Mouse (Mus musculus) testis, postnatal 14 days (tissue): ENCODE results near the gene Plcxd2.

Experiments
- DNase-seq: peaks from one replicate; pipeline ENCODE4 v3.0.0; 2021; ENCODE audit warnings: low spot score

The Plcxd2 gene

GRCm38 (mm10) chr16:46010153-46010905, at the start of gene Plcxd2:
Gene Plcxd2, minus strand, starts transcription at chr16:46010218.
- peak; percentile 94 for DNase-seq

DNA sequence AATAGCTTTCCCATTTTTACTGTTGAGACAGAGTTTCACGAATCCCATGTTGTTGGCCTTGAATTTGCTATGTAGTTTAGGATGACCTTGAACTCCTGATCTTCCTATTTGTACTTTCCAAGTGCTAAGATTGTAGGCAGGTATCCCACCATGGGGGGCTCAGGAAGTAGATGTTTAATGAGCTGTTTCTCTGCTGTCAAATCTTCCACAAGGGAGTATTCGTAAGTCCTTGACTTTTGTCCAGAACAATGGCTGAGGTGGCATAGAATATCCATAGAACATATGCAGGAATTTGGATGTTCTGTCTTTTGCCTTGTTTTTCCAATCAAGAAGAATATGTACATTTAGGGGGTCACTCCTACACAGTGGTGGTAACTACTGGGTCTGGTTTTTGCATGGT, 36.9 kb upstream of the Plcxd2 start:
- no peak for DNase-seq

- DNase-seq = no peak
These were observed 26.2 kb upstream of the Plcxd2 start for GRCm38 (mm10) chr16:46036261-46036660.

DNA sequence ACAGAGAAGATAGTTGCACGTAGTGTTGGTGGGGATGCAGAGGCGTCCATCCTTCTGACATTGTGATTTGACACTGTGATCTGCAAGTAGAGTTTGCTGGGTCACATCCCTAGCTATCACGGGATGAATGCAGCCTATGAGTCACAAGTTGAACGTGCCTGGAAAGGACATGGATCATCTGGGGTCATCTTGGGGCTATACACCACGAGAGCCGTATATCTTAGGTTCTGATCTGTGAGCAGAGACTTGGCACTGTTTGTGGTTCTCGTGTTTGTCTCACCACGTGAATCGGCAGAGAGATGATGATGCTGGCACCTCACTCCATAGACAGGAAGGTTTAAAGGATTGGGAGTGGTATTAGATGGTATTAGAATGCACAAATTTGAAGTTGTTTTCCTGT, 23.9 kb upstream of the Plcxd2 start:
- DNase-seq = no peak

- DNase-seq = no peak
These were observed 13.0 kb upstream of the Plcxd2 start for GRCm38 (mm10) chr16:46022958-46023491.

- DNase-seq = no peak
These were observed 12.3 kb upstream of the Plcxd2 start for GRCm38 (mm10) chr16:46022189-46022928.

DNA sequence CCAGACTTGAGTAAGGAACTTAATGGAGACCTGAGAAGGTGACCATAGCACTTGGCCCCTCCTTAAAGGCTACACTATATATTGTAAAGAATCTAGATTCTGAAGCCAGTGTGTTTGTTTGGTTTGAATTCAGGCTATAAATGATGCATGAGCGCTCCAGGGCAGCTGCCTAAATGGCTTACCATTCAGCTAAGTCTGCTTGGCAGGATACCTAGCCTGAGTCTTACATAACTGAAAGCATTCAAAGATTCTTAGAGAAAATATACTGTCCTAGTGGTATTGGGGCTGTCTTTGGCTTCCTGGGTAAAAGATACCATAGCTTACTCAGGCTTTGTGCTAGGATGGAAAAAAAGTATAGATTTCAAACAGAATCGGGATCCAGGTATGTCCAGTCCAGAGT, 11.3 kb upstream of the Plcxd2 start:
- no peak for DNase-seq

DNA sequence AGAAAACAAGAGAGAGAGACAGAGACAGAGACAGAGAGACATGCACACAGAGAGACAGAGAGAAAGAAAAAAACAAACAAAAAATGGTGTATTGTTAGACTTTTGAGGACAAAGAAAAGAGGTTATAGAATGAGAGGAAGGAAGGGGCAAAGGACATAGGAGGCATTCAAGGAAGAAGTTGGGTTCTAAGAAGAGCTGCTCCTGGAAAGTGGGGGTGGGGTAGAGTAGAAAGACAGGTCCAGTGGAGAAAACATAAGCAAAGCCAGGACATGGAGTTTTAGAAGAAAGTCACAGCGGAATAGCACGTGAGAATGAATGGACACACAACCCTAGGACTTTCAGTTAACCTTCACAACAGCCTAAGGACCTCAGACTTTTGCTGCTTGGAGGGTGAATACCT, 10.4 kb upstream of the Plcxd2 start:
- DNase-seq = no peak

DNA sequence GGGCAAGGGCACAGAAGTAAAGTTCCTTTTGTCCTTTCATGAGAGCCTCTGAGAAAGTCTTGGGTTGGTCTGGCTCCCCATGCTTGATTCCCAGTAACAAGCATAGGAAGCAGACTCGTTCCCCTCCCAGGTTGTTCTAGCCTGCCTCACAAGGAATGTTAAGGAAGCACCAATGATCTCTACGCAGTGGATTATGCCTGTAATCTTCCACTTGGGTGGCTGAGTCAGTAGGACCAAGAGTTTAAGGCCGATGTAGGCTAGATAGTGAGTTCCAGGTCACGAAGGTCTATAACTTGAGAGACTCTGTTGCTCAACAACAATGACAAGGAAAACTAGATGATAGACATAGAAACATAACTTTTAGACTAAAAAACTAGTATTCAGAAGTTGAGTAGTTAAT, 9.8 kb upstream of the Plcxd2 start:
- no peak for DNase-seq

DNA sequence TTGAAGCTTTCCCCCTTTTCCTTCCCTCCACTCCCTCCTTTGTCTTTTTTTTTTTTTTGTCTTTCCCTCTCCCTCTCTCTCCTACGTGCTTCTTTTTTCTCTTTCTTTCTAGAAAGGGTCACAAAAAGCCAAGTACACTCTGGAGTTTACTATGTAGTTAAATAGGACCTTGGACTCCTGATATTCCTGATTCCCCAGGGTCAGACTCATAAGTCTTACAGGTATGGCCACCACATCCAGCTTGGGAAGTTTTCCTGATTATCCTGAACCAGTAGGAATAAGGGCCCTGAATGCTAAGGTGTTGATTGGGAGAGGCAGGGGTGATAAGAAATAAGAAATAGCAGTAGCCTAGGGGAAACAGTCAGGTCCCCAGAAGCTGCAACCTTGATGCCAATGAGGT, 9.3 kb upstream of the Plcxd2 start:
- DNase-seq = no peak

- DNase-seq = no peak
These were observed 1.7 kb upstream of the Plcxd2 start for GRCm38 (mm10) chr16:46011696-46012095.

GRCm38 (mm10) chr16:46010906-46011220, 845 bp upstream of the Plcxd2 start:
- DNase-seq = peak; percentile 6

DNA sequence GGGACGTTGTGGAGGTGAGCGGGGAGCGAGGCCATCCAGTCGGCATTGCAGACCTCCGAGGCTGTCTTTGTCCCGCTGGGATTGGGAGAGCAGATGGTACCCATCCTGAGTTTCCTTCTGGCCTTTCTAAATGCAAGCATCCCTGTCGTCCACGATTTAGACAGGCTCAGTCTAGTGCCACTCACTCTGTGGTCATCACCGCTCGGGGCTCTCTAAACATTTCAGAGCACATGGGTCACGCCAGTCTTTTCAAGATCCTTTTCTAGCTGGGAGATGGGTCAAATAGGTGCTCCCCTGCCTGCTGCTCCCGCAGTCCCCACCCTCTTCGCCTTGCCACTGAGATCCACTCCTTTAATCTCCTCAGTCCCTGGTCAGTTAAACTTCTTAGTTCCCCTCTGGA, 301 bp downstream of the Plcxd2 start:
- no peak for DNase-seq

DNA sequence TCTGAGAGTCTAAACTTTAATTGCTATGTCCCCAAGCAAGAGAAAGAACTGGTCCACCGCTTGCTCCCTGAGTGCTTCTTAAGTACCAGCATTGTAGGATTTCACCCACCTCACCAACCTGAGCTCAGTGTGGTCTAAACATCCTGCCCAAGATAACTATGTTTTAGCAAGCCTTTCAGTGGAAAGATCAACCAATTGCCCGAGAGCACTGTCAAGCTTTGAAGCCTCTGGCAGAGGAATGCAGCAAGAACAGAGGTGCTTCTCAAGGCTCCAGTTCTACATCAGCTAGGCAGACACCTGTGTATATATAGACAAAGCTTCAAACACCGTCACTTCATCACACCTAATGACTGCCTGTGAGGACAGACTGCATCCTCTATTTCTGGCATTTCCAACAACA, 1.3 kb downstream of the Plcxd2 start:
- no peak for DNase-seq

DNA sequence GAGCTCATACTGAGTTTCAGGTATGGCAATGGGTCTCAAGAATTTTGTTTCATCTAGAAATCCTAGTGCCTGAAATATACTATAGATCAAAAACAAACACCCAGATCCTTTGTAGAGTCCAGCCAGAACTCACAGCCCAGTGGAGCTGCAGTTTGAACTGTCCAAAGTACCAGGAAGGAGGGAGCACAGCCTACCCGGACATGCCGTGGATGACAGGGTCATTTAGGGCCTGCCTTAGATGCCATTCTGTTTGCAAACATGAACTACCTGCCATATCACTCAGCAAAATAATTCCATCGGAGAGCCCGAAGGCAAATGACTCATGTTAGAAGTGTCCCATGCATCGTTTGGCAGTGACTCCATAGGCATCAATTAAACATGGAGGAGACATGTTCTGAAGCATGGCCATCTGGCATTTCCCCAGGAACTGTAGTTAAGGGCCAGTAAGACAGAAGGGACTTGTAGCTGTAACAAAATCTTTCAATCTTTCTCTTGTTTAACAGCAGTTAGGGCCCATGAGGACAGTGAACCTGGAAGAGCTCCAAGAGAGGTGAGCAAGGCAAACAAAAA, 1.9 kb downstream of the Plcxd2 start:
- no peak for DNase-seq

- DNase-seq = no peak
These were observed 3.8 kb downstream of the Plcxd2 start for GRCm38 (mm10) chr16:46006261-46006660.

DNA sequence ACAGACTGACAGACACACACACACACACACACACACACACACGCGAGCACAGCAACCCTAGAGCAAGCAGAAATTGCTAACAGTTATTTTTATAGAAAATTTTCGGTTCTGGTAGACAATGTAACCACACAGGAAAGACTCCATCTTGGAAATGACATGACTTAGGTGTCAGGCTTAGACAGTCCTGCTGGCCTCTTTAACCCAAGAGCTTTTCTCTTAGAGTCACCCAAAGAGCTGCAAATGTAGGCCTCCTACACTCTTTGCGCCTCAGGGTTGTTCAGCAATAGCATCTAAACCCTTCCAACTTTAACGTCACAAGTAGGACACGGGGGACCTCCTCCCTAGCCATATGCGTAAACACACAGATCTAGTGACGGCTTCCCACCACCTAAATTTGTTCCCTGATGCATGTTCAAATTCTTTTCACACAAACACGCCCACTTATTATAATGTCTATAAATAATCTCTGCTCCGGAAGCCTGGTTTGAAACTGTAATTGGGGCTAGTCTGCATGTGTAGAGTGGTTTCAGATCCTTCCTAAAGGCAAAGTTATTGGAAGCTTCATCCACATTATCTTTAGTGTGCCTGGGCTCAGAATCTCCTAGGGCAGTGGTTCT, 8.4 kb downstream of the Plcxd2 start:
- no peak for DNase-seq

GRCm38 (mm10) chr16:46000976-46001375, 9.0 kb downstream of the Plcxd2 start:
- DNase-seq = no peak

GRCm38 (mm10) chr16:45999374-46000191, 10.4 kb downstream of the Plcxd2 start:
- DNase-seq = no peak

DNA sequence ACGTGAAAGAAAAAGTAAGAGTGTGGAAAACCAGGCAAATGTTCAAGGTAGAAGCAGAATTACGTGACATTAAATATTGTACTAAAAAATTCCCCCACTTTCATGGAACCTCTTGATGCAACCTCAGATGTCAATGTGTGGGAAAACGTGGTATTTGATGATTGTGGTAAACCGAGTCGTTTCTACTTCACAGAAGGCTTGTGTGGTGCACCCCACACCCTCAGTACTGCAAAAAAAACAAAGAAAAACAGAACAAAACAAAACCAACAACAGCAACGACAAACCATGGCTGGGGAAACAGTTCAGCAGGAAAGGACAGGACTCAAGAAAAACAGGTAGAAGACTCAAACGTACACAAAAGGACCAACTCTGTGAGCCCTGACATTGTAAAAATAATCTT, 11.8 kb downstream of the Plcxd2 start:
- no peak for DNase-seq

DNA sequence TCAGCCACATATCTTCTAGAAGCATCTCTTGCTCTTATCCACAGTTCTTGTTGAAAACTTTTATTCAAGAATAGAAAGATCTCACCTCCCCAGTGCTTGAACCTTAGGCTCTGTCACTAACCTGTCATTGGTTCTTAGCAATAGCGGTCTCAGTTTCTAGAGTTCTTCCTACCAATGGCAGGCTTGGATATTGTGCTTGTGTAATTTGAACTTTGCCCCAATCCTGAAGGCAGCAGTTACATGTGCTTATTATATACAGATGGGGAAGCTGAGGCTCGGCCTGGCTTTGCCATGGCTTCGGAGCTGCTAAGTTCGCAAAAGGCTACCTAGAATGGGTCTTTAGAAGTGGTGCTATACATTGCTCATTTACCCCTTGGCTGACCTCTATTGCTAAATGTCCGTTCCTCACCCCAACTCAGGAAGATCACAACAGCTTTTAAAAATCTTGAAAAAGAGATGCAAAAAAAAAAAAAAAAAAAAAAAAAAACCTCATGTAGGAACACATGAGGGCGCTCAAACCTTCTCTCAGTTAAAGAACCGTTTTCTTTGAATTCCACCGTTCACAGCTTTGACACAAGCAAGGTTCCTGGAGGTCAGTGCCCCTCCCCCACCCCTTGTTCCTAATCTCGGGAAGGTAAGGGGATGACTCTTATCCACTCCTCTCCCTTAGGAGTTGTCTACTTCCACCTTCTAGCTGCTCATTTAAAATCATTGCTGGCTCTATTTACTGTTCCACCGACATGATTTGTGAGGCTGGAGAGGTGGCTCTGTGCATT, 18.9 kb downstream of the Plcxd2 start:
- DNase-seq = no peak
